Mouse (Mus musculus): Measurements from ENCODE around the gene Nrxn1. TPM values are rescaled to one million over a fixed set of nuclear protein-coding genes. Genes with fewer than 3 reads are reported as not detected.

Gene Nrxn1
- polyA plus RNA-seq, 1 experiment from 2014 or later: 3.2 TPM

GRCm38 (mm10) chr17:91088037-91088715 is 4.7 kb downstream of the Nrxn1 start:
- H3K9me3 ChIP-seq (ENCODE audit: control insufficient read depth, low read length): 0 out of 2 replicates have a peak, but pooled peaks cover 2% of the 10 kb centered on the region
- H3K4me3 ChIP-seq (ENCODE audit: low read depth, low read length): no peak overlapping the region
- no peak overlapping the region for H3K9ac ChIP-seq (ENCODE audit: low read length)
- no peaks in the 10 kb centered on the region for H3K36me3 ChIP-seq (ENCODE audit: control insufficient read depth, insufficient read depth, low read length)
- ATAC-seq (ENCODE audit: insufficient number of reproducible peaks, low FRiP score, low TSS enrichment, low read depth) (no peak), DNase-seq (ENCODE audit: low spot score) (no peak)
- WGBS: 72% methylated on average over 82 of the region's 82 CpGs
- no peak overlapping the region for H3K4me2 ChIP-seq (ENCODE audit: low read depth, severe bottlenecking)
- no peaks in the 10 kb centered on the region for H3K4me1 ChIP-seq (ENCODE audit: control insufficient read depth, insufficient read depth, low read length)
- H3K27me3 ChIP-seq (ENCODE audit: control insufficient read depth, insufficient read depth, low read length): no peaks in the 10 kb centered on the region
- H3K27ac ChIP-seq (replicated peaks; ENCODE audit: low read depth, low read length): no peak overlapping the region

- Histone ChIP-seq H3K9ac (ENCODE audit: low read length) (no peak overlapping the region), H3K9me3 (ENCODE audit: control insufficient read depth, low read length) (0 out of 2 replicates have a peak, but pooled peaks cover 2% of the 10 kb centered on the region), H3K4me2 (ENCODE audit: low read depth, severe bottlenecking) (no peak overlapping the region), H3K4me3 (ENCODE audit: low read depth, low read length) (no peak overlapping the region), H3K27me3 (ENCODE audit: control insufficient read depth, insufficient read depth, low read length) (no peaks in the 10 kb centered on the region), H3K4me1 (ENCODE audit: control insufficient read depth, insufficient read depth, low read length) (no peaks in the 10 kb centered on the region), H3K36me3 (ENCODE audit: control insufficient read depth, insufficient read depth, low read length) (no peaks in the 10 kb centered on the region), H3K27ac (replicated peaks; ENCODE audit: low read depth, low read length) (no peak overlapping the region)
- no peak for DNase-seq (ENCODE audit: low spot score)
- 95% methylated on average over 1 of the region's 1 CpGs for WGBS
- no peak for ATAC-seq (ENCODE audit: insufficient number of reproducible peaks, low FRiP score, low TSS enrichment, low read depth)
These were observed 6.5 kb downstream of the Nrxn1 start for GRCm38 (mm10) chr17:91086412-91086811.

DNA sequence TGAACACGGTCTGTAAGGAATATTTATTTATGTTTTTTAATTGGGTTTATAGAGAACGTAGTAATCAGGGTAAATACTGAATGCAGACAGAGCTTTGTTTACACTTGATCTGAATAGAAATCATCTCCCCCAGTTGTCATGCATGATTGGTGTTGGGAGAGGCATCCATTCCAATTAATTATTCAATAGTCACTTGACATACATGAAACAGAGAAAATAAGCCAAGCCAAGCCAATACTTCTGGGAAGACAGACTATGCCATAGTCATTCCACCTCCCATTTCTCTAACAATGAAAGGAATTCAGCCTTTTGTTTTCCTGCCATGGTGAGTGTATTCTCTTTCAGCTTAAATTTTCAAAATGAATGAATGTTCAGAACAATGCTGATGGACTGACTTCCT is 7.5 kb downstream of the Nrxn1 start:
- Histone ChIP-seq H3K9me3 (ENCODE audit: control insufficient read depth, low read length) (0 out of 2 replicates have a peak, but pooled peaks cover 2% of the 10 kb centered on the region), H3K27me3 (ENCODE audit: control insufficient read depth, insufficient read depth, low read length) (no peaks in the 10 kb centered on the region), H3K4me1 (ENCODE audit: control insufficient read depth, insufficient read depth, low read length) (no peaks in the 10 kb centered on the region), H3K4me3 (ENCODE audit: low read depth, low read length) (no peak overlapping the region), H3K36me3 (ENCODE audit: control insufficient read depth, insufficient read depth, low read length) (no peaks in the 10 kb centered on the region), H3K9ac (ENCODE audit: low read length) (no peak overlapping the region), H3K4me2 (ENCODE audit: low read depth, severe bottlenecking) (no peak overlapping the region), H3K27ac (replicated peaks; ENCODE audit: low read depth, low read length) (no peak overlapping the region)
- DNase-seq (ENCODE audit: low spot score) (no peak), ATAC-seq (ENCODE audit: insufficient number of reproducible peaks, low FRiP score, low TSS enrichment, low read depth) (no peak)
- 90% methylated on average over 2 of the region's 2 CpGs for WGBS

DNA sequence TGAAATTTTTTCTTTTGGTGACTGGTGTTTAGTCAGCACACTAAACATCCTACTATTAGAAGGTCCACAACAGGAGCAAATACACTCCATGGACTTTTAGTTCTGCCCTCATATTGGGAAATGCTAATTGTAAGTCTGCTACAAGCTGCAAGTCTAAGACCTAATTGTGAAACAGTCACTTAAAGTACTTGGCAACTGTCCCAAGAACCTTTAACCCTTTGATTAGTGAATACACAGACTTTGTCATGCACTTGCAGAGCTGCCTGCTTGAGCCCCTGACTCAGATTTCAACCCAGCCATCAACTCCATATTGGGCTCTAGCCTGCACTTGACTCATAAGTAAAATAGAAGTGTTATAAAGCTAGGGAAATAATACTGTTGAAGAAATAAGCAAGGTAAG is 13.8 kb downstream of the Nrxn1 start:
- no peaks in the 10 kb centered on the region for H3K36me3 ChIP-seq (ENCODE audit: control insufficient read depth, insufficient read depth, low read length)
- no peaks in the 10 kb centered on the region for H3K9me3 ChIP-seq (ENCODE audit: control insufficient read depth, low read length)
- H3K27ac ChIP-seq (replicated peaks; ENCODE audit: low read depth, low read length): no peak overlapping the region
- H3K4me1 ChIP-seq (ENCODE audit: control insufficient read depth, insufficient read depth, low read length): no peaks in the 10 kb centered on the region
- ATAC-seq (ENCODE audit: insufficient number of reproducible peaks, low FRiP score, low TSS enrichment, low read depth): no peak
- H3K27me3 ChIP-seq (ENCODE audit: control insufficient read depth, insufficient read depth, low read length): no peaks in the 10 kb centered on the region
- no peak for DNase-seq (ENCODE audit: low spot score)
- H3K9ac ChIP-seq (ENCODE audit: low read length): no peak overlapping the region
- H3K4me2 ChIP-seq (ENCODE audit: low read depth, severe bottlenecking): no peak overlapping the region
- no peak overlapping the region for H3K4me3 ChIP-seq (ENCODE audit: low read depth, low read length)

DNA sequence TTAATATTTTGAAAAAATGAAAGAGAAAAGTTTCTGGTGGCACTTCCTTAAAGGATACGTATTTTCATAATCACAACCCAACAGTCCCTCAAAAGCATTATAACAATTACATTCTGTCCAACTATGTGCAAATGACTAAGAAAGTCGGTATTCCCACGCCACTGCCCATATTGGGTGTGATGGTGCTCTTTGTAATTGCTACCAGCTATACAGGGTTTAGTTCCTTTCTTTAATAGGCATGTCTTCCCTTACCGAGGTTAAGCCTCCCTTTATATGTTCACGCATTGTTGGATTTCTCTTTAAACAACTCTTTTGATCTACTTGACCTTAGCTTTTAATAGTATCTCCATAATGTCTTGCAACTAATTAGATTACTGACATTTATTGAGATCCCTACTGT is 18.1 kb downstream of the Nrxn1 start:
- Histone ChIP-seq H3K36me3 (ENCODE audit: control insufficient read depth, insufficient read depth, low read length) (no peaks in the 10 kb centered on the region), H3K27ac (replicated peaks; ENCODE audit: low read depth, low read length) (no peak overlapping the region), H3K4me2 (ENCODE audit: low read depth, severe bottlenecking) (no peak overlapping the region), H3K4me3 (ENCODE audit: low read depth, low read length) (no peak overlapping the region), H3K4me1 (ENCODE audit: control insufficient read depth, insufficient read depth, low read length) (no peaks in the 10 kb centered on the region), H3K9me3 (ENCODE audit: control insufficient read depth, low read length) (no peaks in the 10 kb centered on the region), H3K27me3 (ENCODE audit: control insufficient read depth, insufficient read depth, low read length) (no peaks in the 10 kb centered on the region), H3K9ac (ENCODE audit: low read length) (no peak overlapping the region)
- DNase-seq (ENCODE audit: low spot score) (no peak), ATAC-seq (ENCODE audit: insufficient number of reproducible peaks, low FRiP score, low TSS enrichment, low read depth) (no peak)
- WGBS: 46% methylated on average over 5 of the region's 5 CpGs

- Histone ChIP-seq H3K4me1 (ENCODE audit: control insufficient read depth, insufficient read depth, low read length) (no peaks in the 10 kb centered on the region), H3K27me3 (ENCODE audit: control insufficient read depth, insufficient read depth, low read length) (no peaks in the 10 kb centered on the region), H3K9ac (ENCODE audit: low read length) (no peak overlapping the region), H3K4me2 (ENCODE audit: low read depth, severe bottlenecking) (no peak overlapping the region), H3K27ac (replicated peaks; ENCODE audit: low read depth, low read length) (no peak overlapping the region), H3K4me3 (ENCODE audit: low read depth, low read length) (no peak overlapping the region), H3K36me3 (ENCODE audit: control insufficient read depth, insufficient read depth, low read length) (no peaks in the 10 kb centered on the region), H3K9me3 (ENCODE audit: control insufficient read depth, low read length) (no peaks in the 10 kb centered on the region)
- WGBS: 70% methylated on average over 7 of the region's 7 CpGs
- ATAC-seq (ENCODE audit: insufficient number of reproducible peaks, low FRiP score, low TSS enrichment, low read depth): no peak
- DNase-seq (ENCODE audit: low spot score): no peak
These were observed 59.4 kb downstream of the Nrxn1 start for GRCm38 (mm10) chr17:91033466-91033865.

- no peaks in the 10 kb centered on the region for H3K4me1 ChIP-seq (ENCODE audit: control insufficient read depth, insufficient read depth, low read length)
- WGBS: 82% methylated on average over 2 of the region's 2 CpGs
These were observed 67.7 kb downstream of the Nrxn1 start for GRCm38 (mm10) chr17:91025061-91025623.

DNA sequence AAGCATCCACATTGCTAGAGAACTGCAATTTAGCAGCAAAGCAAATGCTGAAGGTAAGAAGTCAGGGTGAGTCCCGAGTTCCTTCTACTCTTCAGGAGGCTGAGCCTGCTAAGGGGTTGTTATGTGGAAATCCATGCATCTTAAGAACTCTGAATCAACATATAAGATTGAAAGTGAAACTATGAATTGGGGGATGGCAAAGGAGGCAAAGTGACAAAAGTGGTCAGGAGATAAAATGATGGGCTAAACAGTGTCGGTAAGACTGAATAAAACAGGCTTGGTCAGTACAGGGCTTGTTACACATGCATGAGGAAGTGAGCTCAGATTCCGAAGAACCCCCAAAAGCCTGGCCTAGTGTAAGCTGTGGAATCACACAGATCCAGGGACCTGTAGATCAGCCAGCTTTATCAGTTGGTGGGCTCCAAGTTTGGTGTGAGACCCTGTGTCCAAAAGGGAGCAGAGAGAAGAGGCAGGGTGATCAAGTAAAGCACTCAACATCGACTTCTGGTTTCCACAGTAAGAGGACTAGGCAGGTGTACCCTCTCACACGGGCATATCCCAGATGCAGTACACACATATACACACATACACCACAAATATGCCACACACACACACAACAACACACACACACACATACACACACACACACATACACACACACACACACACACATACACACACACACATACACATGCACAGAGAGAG is 85.3 kb downstream of the Nrxn1 start:
- no peaks in the 10 kb centered on the region for H3K27me3 ChIP-seq (ENCODE audit: control insufficient read depth, insufficient read depth, low read length)
- H3K36me3 ChIP-seq (ENCODE audit: control insufficient read depth, insufficient read depth, low read length): no peaks in the 10 kb centered on the region
- no peaks in the 10 kb centered on the region for H3K4me1 ChIP-seq (ENCODE audit: control insufficient read depth, insufficient read depth, low read length)
- H3K9ac ChIP-seq (ENCODE audit: low read length): no peak overlapping the region
- DNase-seq (ENCODE audit: low spot score) (no peak), ATAC-seq (ENCODE audit: insufficient number of reproducible peaks, low FRiP score, low TSS enrichment, low read depth) (no peak)
- H3K9me3 ChIP-seq (ENCODE audit: control insufficient read depth, low read length): no peaks in the 10 kb centered on the region
- H3K27ac ChIP-seq (replicated peaks; ENCODE audit: low read depth, low read length): no peak overlapping the region
- no peak overlapping the region for H3K4me2 ChIP-seq (ENCODE audit: low read depth, severe bottlenecking)
- 74% methylated on average over 5 of the region's 5 CpGs for WGBS
- H3K4me3 ChIP-seq (ENCODE audit: low read depth, low read length): no peak overlapping the region

More at GRCm38 (mm10) chr17:91025061-91025623, 67.7 kb downstream of the Nrxn1 start:
- no peak for ATAC-seq (ENCODE audit: insufficient number of reproducible peaks, low FRiP score, low TSS enrichment, low read depth)
- Histone ChIP-seq H3K4me3 (ENCODE audit: low read depth, low read length) (no peak overlapping the region), H3K9ac (ENCODE audit: low read length) (no peak overlapping the region), H3K4me2 (ENCODE audit: low read depth, severe bottlenecking) (no peak overlapping the region), H3K27ac (replicated peaks; ENCODE audit: low read depth, low read length) (no peak overlapping the region), H3K36me3 (ENCODE audit: control insufficient read depth, insufficient read depth, low read length) (no peaks in the 10 kb centered on the region), H3K9me3 (ENCODE audit: control insufficient read depth, low read length) (no peaks in the 10 kb centered on the region), H3K27me3 (ENCODE audit: control insufficient read depth, insufficient read depth, low read length) (no peaks in the 10 kb centered on the region)
- DNase-seq (ENCODE audit: low spot score): no peak
